Mouse (Mus musculus) monocyte, adult 59 days (primary cell): ENCODE measurements around the gene Slc12a8. TPM values are rescaled to one million over a fixed set of nuclear protein-coding genes. Genes with fewer than 3 reads are reported as not detected.

Experiments
- total RNA-seq, 2 experiments: library from RNA; stranded (reverse); gene quantifications; one replicate each; pipeline ENCODE4 v1.2.4; 2023

The Slc12a8 gene
- under 1 TPM in 1 of 2 experiments, not detected in 1; 0.31 TPM for total RNA-seq

DNA sequence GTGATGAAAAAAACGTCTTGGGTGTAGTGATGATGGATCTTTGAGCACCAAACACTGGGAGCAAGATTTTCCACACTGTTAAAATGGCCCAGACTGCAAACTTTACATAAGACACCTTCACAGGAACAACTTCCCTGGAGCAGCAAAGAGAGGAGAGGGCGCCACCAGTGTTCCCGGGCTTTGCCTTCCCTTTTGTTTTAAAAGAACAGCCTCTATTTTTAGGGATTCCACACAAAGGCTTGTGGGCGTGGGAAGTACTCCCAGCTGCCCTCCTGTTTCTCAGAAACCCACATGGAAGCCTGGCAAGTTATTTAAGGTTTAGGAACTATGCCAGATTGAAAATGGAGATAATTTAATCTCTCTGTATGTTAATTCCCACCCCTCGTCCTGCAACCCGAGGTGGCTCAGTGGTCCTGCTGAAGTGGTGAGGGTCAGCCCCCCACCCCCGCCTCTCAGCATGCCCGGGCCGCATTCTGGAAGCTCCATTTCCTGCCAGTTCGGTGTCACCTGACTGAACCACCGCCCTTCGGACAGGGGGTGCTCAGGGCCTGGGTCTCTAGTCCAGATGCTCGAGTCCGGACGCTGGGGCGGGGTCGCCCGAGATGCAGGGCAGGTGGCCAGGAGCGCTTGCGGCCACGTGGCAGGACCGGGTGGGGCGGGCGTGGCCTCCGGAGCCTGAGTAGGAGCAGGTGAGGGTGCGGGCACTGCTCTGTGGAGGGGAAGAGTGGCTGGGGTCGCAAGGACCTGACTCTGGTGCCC is at the start of gene Slc12a8:
Gene Slc12a8 (plus strand): TSS at position 522 of the 759 bp plus-strand sequence.

GRCm38 (mm10) chr16:33684162-33684702 is 167.1 kb downstream of the Slc12a8 start, which contains the start of gene Heg1:
Gene Heg1, plus strand, starts transcription at chr16:33684370.

Other genes with a start within 250 kb of the Slc12a8 start
- 10 to 100 TPM; 50.1 to 56.3 TPM for gene Zfp148, start 136.5 kb upstream of the Slc12a8 start, total RNA-seq
- gene Heg1, start 167.0 kb downstream of the Slc12a8 start, total RNA-seq: 100 to 1,000 TPM in 1 of 2 experiments, 10 to 100 TPM in 1; 97.8 to 112 TPM